Mouse (Mus musculus) ES-E14 (cell line): ENCODE results near the gene Rhox4b.
"Not testable (repeated sequence)": the region's sequence is repeated elsewhere in the genome, so short reads cannot be mapped to it uniquely, and the experiment has no call there.

Experiments used
- HCFC1 ChIP-seq: IDR thresholded peaks from 2 replicates; pipeline ENCODE4 v1.6.1; 2012; ENCODE audit warnings: low read length, inconsistent platforms, borderline replicate concordance; ENCODE audit not compliant: insufficient read depth
- MAFK ChIP-seq: IDR thresholded peaks from 2 replicates; pipeline ENCODE4 v1.6.1; 2014; ENCODE audit warnings: mild to moderate bottlenecking, low read depth, low read length, inconsistent platforms; ENCODE audit not compliant: insufficient read depth
- ZNF384 ChIP-seq: IDR thresholded peaks from 2 replicates; pipeline ENCODE4 v1.6.1; 2012; ENCODE audit warnings: low read depth, low read length, inconsistent platforms

- TF ChIP-seq ZNF384, HCFC1, MAFK: not testable (repeated sequence)
Measured at GRCm38 (mm10) chrX:37390548-37390947, 41.7 kb upstream of the Rhox4b start, which contains the start of gene Rhox4a2.
